Mouse (Mus musculus): Measurements from ENCODE around the gene Spag9.

Spag9 gene

DNA sequence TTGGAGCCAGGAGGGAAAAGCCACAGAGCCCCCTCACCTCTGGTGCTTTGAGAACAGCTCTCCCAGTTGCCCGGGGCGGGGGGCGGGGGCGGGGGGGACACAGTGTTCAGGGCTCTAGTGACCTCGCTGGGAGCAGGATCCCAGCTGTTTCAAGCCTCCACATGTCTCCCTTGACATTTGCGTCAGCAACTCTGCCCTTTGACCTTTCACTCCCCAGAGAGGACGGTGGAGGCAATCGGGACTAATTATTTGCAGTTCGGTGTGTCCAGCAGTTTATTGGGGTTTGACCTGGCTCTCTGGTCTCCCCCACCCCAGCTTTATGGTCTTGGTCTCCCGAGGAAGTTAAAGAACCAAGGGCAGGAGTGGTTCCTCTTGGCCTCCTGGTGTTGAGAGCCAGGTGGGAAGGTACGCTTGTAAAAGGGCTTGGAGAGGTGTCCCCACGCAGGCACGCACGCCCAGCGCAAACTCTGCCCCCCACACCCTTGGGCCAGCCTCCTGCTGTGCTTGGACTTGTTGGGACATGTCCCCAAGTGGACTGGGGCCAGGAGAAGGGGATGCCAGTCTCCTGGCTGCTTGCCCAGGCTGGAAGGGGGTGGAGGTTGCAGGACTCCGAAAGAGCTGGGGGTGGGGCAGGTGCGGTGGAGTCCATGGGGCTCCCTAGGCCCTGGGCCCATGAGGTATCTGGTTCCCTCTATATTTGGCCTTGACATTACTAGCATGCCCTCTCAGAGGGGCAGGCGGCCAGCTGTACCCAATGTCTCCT, 138.4 kb downstream of the Spag9 start:
- DNase-seq: peak; percentile 87

DNA sequence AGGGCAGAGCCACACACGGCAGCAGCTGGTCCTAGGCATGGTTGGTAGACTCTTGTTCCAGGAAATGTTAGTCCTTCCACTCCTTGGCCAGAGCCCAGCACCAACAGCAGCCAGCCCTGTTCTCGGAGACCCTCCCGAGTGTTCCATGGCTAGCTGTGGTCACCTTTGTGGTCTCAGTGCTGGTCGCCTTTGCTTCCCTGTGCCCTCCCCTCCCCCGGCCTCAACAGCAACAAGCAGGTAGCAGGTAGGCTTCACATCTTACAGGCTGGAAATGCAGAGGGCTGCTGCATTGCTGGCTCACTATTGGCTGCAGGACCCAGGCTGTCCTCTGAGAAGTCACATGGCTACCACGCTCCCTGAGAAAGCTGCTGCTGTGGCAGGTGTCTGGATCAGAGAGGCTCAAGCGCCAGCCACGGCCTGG, 139.7 kb downstream of the Spag9 start:
- no peak for DNase-seq

DNA sequence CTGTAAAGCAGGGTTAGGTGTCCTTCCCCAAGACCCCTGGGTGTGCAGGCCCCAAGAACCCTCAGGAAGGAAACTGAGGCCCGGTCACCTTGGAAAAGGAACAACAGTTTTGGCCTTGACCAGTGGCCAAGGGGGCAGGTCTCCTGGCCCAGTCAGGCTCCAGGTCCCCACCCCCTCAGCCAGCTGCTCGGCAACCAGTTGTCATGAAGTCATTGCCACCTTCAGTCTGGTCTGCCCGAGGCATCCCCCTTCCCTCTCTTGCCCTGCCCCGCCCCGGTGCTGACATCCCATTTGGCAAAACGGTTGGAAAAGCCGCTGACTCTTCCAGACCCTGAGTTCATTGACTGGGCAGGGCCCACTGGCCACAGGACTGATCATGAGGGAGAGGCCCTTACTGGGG, 140.8 kb downstream of the Spag9 start:
- DNase-seq: peak; percentile 82

DNA sequence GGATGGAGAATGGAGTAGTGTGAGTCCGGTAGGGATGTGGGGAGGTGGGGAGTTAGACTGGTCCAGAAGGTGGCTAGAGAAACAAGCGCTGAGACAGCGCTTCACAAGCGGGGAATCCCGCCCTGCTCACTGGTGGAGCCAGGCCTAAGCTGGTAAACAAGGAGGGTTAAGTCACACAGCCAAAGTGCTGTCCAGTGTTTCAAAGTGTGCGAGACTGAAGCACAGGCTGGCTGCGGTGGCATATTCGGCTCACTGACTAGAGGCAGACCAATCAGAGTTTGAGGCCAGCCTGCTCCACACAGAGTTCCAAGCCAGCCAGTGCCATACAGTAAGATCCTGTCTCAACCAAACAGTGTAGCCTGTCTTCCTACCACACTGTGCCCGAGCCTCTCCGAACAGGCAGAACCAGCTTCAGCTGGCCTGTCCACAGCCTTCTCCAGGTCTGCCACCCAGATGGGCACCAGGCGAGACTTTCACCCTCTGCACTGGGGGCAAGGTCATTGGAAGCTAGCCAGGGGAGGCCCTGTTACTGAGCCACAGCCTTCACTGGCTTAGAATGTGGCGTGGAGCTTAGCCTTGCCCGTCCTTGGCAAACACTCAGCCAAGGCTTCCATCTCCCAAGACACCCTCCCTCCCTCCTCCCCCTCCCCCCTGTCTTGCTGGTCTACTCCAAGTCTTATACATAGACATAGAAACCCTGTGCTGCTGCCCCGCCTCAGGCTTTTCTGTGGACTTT, 141.6 kb downstream of the Spag9 start:
- DNase-seq: no peak

DNA sequence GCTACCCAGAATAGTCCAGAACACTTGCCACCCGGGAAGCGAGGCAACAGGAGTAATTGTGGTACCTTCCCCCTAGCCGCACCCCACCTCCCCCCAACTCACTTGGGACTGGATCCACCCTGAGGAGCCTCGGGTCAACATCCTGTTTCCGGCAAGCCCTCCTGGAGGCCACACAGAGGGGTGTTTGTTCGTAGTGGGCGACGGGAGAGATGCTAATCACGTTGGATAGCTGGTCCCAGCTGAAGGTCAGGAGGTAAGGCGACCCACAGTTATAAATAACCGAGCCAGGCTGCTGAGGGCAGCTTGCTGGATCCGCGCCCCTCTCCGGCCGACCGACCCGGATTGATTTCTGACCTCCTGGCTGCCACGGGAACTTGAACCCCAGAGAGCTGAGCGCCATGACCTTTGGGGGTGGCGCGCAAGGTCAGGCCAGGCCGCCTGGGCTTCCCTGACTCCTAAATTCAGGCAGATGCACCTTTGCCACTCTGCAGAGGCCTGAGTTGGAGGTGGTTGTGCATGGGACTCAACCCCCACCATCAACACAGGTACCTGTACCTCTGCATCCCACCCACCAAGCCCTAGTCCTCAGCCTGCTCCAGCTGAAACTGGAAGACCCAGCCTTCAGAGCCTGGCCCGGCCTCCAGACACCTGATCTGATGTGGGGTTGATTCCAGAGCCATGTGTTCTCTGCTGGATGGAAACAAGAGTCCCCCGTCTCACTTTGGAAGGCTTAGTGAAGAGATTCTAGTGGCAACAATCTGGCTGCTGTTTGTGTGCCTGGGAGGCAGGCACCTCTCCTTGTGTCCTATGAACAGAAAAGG, 142.7 kb downstream of the Spag9 start:
- peak; percentile 48 for DNase-seq

DNA sequence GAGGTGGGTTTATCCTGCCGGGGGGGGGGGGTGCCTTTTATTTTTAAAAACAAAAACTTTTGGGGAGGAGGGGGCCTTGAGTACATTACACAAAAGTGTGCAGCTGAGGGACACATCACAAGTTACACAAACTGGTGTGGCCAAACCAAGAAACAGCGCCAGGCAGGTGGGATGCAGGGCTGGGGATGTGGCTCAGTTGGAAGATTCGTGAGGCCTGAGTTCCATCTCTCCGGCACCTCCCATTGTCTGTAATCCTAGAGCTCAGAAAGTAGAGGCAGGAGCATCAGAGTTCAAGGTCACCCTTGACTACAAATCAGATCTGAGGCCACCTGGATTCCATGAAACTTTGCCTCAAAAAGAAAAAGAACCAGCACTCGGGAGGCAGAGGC, 143.3 kb downstream of the Spag9 start:
- no peak for DNase-seq

DNA sequence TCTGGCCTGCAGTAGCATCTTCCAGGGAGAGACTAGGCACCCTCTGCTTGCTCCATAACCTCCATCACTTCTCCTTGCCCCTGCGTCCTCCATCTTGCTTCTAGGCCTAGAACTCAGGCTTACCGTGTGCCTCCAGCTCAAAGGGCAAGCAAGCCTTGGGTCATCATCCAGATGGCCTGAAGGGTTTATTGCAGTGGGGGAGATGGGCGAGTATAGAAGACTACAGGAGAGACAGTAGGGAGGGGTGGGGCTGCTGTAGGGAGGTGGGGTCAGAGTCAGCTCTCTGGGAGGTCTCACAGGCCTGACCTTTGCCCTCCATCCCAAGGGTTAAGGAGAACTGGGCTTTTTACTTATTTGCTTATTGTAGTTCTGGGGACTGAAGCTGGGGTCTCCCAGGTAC, 144.6 kb downstream of the Spag9 start:
- no peak for DNase-seq

DNA sequence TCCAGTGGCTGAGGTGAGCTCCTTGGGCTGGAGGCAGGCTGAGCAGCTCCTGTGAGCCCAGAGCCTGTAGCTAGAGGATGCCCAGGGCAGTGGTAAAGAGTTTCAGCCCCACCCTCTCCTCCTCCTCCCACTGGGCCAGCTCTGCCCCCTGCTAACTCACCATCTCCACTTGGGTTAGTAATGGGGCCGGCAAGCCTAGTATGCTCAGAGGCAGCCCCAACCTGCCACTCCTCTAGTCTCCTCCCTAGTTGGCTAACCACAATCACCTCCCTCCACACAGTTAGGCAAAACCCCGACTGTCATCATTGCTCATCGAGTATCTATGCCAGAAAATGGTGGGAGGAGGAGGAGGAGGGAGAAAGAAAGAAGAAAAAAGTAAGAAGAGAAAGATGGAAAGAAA, 145.7 kb downstream of the Spag9 start:
- no peak for DNase-seq

DNA sequence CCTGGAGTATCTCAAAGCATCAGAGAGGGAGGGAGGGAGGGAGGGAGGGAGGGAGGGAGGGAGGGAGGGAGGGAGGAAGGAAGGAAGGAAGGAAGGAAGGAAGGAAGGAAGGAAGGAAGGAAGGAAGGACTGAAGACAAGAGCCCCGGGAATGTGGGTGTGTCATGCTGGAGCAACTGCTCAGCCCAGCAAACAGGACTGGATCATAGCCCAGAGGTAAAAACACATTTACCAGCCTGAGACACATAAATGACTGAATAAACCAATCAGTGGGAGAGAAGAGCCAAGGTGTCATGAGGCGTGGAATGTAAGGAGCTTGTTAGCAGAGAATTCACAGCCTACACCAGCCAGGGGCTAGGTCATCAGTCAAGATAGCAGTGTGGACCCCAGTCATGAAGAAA, 147.4 kb downstream of the Spag9 start:
- DNase-seq: no peak

DNA sequence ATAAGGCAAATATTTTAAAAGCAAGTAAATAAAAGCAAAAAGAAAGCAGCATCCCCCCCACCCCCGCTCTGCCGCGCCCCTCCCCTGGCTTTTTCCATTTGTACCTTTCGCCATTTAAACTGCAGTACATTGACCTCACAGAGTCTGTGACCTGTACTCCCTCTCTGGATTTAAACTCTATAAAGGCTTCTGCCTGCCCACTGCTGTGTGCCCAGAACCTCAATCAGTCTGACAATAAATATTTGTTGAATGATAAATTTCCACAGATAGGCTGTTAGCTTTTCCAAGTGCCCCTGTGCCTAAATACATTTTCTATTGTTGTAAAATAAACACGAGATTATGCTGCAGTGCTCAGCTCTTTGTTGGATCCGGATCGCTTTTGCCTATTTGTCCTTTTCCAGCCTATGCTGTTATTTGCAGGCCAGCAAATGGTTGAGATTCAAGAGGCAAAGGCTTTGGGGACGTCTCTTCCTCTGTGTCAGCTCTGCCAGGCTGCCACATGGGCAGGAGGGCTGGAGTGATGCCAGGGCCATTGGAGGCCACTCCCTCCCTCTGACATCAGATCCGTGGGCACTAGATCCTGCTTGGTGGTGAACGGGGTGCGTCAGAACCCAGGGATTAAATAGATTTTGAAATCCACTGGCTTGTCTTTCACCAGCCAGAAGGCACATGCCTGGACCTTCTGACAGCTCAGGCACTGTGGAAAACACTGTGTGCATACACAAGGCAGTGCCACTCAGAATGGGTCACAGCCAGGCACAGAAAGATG, 149.1 kb downstream of the Spag9 start:
- DNase-seq: peak; percentile 88

DNA sequence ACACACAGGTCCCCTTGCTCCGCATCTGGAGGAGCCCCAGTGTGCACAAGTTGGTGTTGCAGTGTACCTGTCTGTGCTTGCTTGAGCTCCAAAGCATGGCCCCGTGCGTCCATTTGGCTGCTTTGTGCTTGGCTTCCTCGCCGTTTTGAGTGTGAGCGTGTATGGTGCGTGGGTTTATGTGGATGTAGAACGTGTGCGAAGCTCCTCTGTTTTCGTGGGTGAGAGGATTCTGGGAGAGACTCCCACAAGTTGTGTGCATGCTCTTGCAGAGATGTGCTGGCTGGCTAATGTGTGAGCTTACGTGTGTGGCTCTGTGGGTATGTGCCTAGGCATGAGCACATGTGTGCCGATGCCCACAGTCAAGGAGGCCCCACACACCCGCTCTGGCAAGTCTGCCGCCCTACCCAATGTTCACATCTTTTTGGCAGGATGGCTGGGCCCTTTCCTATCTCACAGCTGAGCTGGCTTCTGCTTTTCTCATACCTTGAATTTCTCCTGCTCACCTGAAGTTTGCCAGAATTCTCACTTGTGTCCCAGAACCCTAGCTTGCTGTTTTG, 150.2 kb downstream of the Spag9 start:
- DNase-seq: no peak

DNA sequence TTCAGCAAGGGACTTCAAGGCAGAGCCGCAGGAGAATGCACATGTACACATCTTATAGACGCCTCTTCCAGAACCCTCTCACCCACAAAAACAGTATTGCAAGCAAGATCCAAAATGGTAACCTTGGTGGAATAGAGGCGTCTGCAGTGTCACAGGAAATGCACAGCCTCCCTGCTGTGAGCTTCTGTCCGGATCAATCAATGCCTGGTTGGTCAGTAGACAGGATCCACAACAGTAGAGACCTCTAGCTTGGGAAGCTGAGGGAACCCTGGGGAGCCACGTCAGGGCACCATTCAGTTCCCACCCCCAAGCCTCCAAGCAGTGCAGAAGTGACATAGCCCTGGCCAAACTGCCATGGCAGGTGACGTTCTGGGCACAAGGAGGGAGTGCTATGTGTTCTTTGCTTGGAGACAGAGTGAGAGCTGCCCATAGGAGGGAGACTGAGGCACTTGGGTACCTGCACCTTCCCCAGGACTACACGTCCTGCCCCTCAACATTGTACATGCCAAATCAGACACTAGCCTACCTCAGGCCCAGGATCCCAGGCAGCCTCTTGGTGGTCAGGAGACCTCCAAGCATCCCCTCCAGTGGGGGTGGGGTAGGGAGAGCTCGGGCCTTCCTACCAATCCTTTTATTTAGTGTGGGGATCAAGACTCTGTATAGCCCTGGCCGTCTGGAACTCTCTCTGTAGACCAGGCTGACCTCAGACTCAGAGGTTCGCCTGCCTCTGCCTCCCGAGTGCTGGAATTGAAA, 151.0 kb downstream of the Spag9 start:
- no peak for DNase-seq

DNA sequence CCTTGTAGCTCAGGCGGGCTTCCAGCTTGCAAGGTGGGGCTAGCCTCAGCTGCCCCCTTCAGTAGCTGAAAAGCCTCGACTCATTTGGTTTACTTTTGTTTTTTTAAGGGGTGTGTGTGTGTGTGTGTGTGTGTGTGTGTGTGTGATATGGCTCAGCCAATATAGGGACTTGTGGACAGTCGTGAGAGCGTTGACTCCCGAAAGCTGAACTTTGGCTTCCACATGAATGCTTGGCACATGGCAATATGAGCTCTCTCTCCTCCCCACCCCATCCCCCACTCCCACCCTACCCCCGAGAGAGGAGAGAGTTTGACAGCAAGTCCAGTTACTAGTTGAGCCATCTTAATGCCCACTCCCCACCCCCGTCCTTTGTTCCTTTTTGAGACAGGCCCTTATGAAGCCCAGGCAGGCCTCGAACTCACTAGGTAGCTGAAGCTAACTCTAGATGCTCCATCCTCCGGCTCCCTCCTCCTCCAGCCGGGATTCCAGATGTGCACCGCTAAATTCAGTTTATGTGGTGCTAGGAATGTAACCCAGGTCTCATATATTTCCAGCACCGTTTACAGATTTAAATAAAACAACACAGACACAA, 152.3 kb downstream of the Spag9 start:
- no peak for DNase-seq

DNA sequence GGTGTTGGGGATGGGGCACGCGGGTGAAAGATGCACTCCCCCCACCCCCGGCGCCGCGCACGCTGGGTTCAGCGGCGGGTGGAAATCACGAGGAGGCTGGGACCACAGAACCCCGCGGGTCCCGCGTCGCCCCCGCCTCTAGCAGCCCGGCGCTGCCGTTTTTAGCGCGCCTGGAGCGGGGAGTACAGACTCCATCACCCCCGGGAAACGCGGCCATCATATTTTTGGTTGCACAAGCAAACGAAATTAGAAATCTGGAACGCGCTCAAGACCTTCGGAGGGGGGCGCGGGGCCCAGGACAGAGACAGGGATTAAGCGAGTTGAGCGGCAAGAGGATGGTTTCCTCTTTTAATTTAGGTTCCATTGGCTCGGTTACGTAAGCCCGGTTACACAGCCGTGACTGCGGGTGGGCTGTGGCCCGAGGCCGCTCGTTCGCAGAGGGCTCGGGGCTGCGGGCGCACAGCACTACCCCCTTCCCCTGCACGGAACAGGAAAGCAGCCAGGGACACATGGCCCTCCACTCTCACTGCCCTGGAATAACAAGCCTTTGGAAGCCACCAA, 153.1 kb downstream of the Spag9 start:
- DNase-seq: peak; percentile 61

DNA sequence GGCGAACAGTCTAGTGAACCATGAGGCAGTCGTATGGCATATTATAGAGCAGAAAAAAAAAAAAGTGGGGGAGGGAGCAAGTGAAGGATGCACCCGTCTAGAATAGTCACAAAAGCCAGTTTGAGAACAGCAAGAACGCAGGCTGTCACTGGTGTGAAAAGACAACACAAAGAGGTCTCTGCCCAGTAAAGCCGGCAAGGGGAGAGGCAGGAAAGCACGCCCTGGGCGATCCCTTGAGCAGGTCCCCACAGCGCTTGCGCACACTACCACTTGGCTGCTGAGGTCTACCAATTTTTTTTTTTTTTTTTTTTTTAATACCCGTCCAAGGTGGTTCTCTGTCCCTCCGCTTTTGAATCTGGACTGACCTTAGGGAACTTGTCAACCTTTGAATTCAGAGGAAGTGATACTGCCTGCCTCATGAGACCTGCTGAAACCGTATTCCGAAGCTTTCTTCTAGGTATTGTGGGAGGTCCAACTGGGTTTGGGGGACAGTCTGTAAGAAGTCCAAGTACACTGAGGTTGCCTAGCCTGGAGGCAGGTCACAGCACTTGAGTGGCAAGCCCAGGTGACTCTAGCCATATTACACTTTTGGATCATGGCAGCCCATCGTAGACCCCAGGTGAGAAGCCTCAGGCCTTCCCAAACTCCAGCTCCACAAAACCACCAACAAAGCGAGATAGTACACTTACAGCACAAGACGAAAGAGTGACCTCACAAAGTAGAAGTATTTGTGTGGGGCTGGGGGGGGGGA, 153.8 kb downstream of the Spag9 start:
- peak; percentile 63 for DNase-seq

DNA sequence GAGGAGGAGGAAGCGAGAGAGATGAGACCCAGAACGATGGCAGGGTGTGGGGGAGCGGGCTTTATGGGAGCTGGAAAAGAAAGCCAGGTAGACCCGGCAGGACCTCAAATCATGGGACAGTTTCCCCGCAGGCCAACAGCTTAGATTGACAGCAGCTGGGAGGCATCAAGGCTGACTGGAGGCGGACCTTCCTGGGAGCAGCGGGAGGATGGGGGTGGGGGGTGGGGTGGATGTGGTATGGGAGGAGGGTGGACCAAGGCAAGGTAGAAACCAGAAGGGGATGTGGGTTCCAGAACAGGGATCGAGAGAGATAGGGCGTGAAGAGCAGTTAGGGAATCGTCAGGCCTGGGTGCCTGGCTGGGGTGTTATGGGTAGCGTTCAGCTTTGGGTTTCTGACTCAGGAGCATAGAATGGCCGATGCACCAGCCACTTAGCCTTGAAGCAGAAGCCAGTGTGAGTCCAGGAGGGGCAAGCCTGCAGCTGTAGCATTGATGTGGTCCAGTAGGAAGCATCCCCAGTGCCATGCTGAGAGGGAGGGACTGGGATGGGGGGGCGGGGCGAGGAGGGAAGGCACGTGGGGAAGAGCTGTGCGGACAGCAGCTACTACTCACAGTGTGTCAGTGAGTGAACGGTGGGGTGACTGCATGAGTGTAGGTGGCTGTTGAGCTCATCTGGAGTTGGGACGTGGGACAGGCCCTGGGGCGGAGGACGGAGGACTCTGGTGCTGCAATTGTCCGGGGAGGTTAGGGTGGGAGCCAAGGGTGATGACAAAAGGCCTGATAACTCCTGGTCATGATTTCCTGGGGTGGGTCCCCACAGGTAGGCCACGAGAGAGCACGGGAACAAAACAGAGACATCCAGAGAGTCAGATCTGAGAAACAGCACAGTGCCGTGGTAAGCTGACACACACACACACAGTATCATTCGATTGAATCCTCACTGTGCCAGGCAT, 154.9 kb downstream of the Spag9 start:
- no peak for DNase-seq

DNA sequence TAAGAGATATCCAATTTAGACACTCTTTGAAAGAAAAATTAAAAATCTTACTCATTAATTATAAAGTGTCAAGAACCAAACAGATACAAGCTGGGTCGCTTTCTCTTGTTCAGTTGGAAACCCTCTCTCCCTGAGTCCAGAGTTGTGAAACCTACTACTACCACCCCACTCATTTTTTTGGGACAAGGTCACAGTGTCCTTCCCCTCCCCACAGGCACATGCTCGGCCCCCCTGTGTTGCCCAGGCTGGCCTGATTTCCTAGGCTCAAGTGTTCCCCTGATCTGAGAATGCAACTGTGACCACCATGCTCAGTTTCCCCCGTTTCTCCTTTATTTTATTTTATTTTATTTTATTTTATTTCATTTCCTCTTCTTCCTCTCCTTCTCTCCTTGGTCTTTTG, 158.3 kb downstream of the Spag9 start:
- no peak for DNase-seq

DNA sequence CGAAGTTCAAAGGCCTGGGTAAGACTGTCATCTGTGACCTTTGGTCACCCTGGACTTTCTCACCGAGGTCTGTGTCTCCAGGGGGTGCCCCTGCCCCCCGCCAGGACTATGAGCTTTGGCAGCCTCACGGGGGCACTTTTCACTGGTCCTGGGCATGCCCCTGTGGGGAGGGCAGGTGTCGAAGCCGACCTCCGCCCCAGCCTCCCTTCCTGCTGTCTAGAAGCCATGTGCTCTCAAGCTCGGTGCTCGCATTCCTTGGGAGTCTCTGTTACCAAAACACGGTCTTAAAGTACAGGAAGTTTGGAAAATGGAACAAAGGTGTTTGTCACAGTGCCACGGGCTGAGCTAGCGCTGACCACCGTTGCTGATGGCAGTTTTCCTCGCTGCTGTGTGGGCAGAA, 162.6 kb downstream of the Spag9 start:
- DNase-seq: peak; percentile 32
